Mouse (Mus musculus): Measurements from ENCODE around the gene Otx1.

DNA sequence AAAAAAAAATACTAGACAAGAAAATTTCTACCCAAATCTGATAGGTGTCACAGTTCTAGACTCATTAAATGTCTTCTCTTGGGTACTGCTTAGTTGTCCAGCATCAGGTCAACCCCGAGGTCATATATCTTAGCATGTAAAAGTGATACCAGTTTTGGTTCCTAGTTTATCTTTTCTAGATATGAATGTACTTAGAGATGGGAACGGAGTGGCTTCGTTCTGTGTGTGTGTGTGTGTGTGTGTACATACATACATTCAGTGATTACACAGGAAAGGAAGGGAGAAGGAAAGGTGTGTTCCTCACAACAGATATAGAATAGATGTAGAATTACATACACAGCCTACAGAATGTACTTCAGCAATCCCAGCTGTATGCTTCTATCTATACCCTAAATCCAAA is 30.9 kb upstream of the Otx1 start:
- TF ChIP-seq CTCF (IDR thresholded peaks at IDR 0.05; ENCODE audit: low read depth, low read length) (no peak), POLR2A (IDR thresholded peaks at IDR 0.05; ENCODE audit: extremely low read depth, insufficient read depth, low read length) (no peak)

Data from liver, adult 2 months (tissue).